Mouse (Mus musculus) mouse trophoblast stem cell (cell line): ENCODE measurements around the gene Bnc1.

Source experiments
- in situ Hi-C, 2 experiments: fragments of 300-500 bp; cut with MseI, MboI; formaldehyde crosslinking; loops; 2 replicates in 1 of 2; 3 replicates in 1 of 2; pipeline ENCODE4 v1.15.1; 2025

Gene Bnc1

GRCm38 (mm10) chr7:81992131-81993061, at the start of gene Bnc1:
Gene Bnc1, minus strand, starts transcription at chr7:81992292.
- in situ Hi-C loops: no loop called here

GRCm38 (mm10) chr7:82033347-82033746, 41.3 kb upstream of the Bnc1 start:
- in situ Hi-C loops: no loop called here

- in situ Hi-C loops: no loop called here
Observed at GRCm38 (mm10) chr7:82029666-82030065, 37.6 kb upstream of the Bnc1 start.

- in situ Hi-C loops: no loop called here
Observed at GRCm38 (mm10) chr7:82025802-82026201, 33.7 kb upstream of the Bnc1 start.

- in situ Hi-C loops: no loop called here
Observed at GRCm38 (mm10) chr7:82023676-82024075, 31.6 kb upstream of the Bnc1 start.

GRCm38 (mm10) chr7:82022404-82022803, 30.3 kb upstream of the Bnc1 start:
- in situ Hi-C loops: no loop called here

- in situ Hi-C loops: no loop called here
Observed at GRCm38 (mm10) chr7:82018031-82018430, 25.9 kb upstream of the Bnc1 start.

- in situ Hi-C loops: no loop called here
Observed at GRCm38 (mm10) chr7:82016751-82017710, 24.9 kb upstream of the Bnc1 start.

GRCm38 (mm10) chr7:82012472-82012871, 20.4 kb upstream of the Bnc1 start:
- in situ Hi-C loops: no loop called here

- in situ Hi-C loops: no loop called here
Observed at GRCm38 (mm10) chr7:82011534-82012401, 19.7 kb upstream of the Bnc1 start.

GRCm38 (mm10) chr7:82007151-82007550, 15.1 kb upstream of the Bnc1 start:
- in situ Hi-C loops: no loop called here

GRCm38 (mm10) chr7:82004228-82004627, 12.1 kb upstream of the Bnc1 start:
- in situ Hi-C loops: no loop called here

- in situ Hi-C loops: no loop called here
Observed at GRCm38 (mm10) chr7:81999816-82000215, 7.7 kb upstream of the Bnc1 start.

- in situ Hi-C loops: no loop called here
Observed at GRCm38 (mm10) chr7:81999372-81999771, 7.3 kb upstream of the Bnc1 start.

- in situ Hi-C loops: no loop called here
Observed at GRCm38 (mm10) chr7:81995975-81996374, 3.9 kb upstream of the Bnc1 start.

GRCm38 (mm10) chr7:81995126-81995525, 3.0 kb upstream of the Bnc1 start:
- in situ Hi-C loops: no loop called here

- in situ Hi-C loops: no loop called here
Observed at GRCm38 (mm10) chr7:81993140-81993539, 1.0 kb upstream of the Bnc1 start.

GRCm38 (mm10) chr7:81991611-81992061, 456 bp downstream of the Bnc1 start:
- in situ Hi-C loops: no loop called here

GRCm38 (mm10) chr7:81991116-81991515, 976 bp downstream of the Bnc1 start:
- in situ Hi-C loops: no loop called here

GRCm38 (mm10) chr7:81983651-81984050, 8.4 kb downstream of the Bnc1 start:
- in situ Hi-C loops: no loop called here

GRCm38 (mm10) chr7:81978304-81978703, 13.8 kb downstream of the Bnc1 start:
- in situ Hi-C loops: no loop called here
